Mouse (Mus musculus): Measurements from ENCODE around the gene Hoxb8. TPM values are rescaled to one million over a fixed set of nuclear protein-coding genes. Genes with fewer than 3 reads are reported as not detected.

The Hoxb8 gene
- polyA plus RNA-seq, 1 experiment from 2014 or later: not detected

DNA sequence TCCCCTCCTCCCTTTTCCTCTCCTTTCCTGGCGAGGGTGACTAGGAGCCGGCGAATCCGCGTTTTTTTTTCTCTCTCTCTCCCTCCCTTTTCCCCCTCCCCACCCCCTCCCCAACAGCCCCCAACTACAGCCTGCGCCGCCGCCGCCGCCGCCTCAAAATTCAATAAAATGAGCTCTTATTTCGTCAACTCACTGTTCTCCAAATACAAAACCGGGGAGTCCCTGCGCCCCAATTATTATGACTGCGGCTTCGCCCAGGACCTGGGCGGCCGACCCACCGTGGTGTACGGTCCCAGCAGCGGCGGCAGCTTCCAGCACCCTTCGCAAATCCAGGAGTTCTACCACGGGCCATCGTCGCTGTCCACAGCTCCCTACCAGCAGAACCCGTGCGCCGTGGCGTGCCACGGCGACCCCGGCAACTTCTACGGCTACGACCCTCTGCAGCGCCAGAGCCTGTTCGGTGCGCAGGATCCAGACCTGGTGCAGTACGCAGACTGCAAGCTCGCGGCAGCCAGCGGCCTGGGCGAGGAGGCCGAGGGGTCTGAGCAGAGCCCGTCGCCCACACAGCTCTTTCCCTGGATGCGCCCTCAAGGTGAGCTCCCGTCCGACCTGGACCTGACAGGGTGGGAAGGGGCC, 1.2 kb downstream of the Hoxb8 start:
- ATAC-seq: no peak
- peaks cover 100% of the 10 kb centered on the region for H3K27me3 ChIP-seq (replicated peaks)
- no peak overlapping the region for H3K4me3 ChIP-seq
- H3K36me3 ChIP-seq: no peaks in the 10 kb centered on the region
- no peaks in the 10 kb centered on the region for H3K9me3 ChIP-seq (replicated peaks)
- no peak overlapping the region for H3K9ac ChIP-seq
- peaks cover 5% of the 10 kb centered on the region; the same call in 1 of the 2 replicates for H3K4me1 ChIP-seq
- no peak overlapping the region for H3K27ac ChIP-seq
- peak overlapping the region; percentile 13; the same call in 1 of the 2 replicates for H3K4me2 ChIP-seq
- 1% methylated on average over 49 of the region's 49 CpGs for WGBS (ENCODE audit: insufficient replicate concordance)

DNA sequence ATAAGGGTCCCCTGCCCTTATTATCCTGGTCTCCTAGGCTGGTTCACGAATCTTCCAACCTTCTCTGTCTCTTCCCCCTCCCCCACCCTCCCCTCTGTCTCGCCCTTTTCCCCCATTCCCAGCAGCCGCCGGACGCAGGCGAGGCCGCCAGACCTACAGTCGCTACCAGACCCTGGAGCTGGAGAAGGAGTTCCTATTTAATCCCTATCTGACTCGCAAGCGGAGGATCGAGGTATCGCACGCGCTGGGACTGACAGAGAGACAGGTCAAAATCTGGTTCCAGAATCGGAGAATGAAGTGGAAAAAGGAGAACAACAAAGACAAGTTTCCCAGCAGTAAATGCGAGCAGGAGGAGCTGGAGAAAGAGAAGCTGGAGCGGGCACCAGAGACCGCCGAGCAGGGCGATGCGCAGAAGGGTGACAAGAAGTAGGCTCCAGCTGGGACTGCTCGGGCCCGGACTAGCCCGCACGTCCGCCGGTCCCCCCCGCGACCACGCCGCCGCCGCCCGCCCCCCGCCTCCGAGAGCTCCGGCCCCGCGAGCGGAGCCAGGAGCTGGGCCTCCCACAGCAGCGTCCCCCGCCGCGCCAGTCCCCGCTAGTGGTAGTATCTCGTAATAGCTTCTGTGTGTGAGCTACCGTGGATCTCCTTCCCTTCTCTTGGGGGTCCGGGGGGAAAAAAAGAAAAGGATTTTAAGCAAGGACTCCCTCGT, 2.5 kb downstream of the Hoxb8 start:
- no peak overlapping the region for H3K27ac ChIP-seq
- no peak overlapping the region for H3K9ac ChIP-seq
- peak overlapping the region; percentile 54 for H3K4me2 ChIP-seq
- WGBS (ENCODE audit: insufficient replicate concordance): 2% methylated on average over 49 of the region's 49 CpGs
- H3K36me3 ChIP-seq: no peaks in the 10 kb centered on the region
- no peaks in the 10 kb centered on the region for H3K9me3 ChIP-seq (replicated peaks)
- peaks cover 100% of the 10 kb centered on the region for H3K27me3 ChIP-seq (replicated peaks)
- peak overlapping the region; percentile 19; the same call in 1 of the 2 replicates for H3K4me3 ChIP-seq
- no peak for ATAC-seq
- H3K4me1 ChIP-seq: peaks cover 5% of the 10 kb centered on the region; the same call in 1 of the 2 replicates

DNA sequence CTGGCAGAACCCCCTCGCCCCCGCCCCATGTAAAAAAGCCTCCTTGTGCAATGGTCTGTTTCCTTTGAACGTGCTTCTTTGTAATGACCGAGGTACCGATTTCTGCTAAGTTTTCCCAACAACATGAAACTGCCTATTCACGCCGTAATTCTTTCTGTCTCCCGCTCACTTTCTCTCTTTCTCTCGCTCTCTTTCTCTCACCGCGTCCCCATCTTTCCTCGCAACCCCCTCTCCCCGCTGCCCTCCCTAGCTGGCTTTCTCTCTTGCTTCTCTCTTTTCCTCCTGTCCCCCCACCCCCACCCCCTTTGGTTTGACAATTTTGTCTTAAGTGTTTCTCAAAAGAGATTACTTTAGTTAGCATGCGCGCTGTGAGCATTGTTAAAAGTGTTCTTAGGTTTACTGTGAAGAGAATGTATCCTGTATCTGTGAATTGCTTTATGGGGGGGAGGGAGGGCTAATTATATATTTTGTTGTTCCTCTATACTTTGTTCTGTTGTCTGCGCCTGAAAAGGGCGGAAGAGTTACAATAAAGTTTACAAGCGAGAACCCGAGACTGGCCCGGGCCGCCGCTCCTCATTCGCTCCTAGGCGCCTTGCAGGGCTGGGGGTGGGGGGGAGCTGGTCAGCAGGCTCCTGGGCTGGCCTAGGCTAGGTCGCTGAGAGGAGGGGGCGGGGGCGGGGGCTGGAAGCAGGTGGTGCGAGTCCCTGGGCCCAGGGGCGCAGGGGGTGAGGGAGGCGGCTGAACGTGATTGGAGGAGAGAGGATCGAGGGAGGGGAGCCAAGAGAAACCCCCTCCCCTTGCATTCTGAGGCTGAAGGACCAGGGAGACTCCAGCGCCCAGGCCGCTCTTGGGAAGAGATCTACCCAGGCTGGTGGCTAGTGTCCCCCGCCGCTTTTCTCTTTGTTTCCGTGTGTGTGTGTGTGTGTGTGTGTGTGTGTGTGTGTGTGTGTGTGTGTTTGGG, 3.3 kb downstream of the Hoxb8 start:
- Histone ChIP-seq H3K27me3 (replicated peaks) (peaks cover 100% of the 10 kb centered on the region), H3K4me1 (peaks cover 5% of the 10 kb centered on the region; the same call in 1 of the 2 replicates), H3K4me3 (peak overlapping the region; percentile 19; the same call in 1 of the 2 replicates), H3K9me3 (replicated peaks) (no peaks in the 10 kb centered on the region), H3K4me2 (peak overlapping the region; percentile 55), H3K9ac (no peak overlapping the region), H3K36me3 (no peaks in the 10 kb centered on the region), H3K27ac (no peak overlapping the region)
- WGBS (ENCODE audit: insufficient replicate concordance): 2% methylated on average over 37 of the region's 37 CpGs
- ATAC-seq: no peak

DNA sequence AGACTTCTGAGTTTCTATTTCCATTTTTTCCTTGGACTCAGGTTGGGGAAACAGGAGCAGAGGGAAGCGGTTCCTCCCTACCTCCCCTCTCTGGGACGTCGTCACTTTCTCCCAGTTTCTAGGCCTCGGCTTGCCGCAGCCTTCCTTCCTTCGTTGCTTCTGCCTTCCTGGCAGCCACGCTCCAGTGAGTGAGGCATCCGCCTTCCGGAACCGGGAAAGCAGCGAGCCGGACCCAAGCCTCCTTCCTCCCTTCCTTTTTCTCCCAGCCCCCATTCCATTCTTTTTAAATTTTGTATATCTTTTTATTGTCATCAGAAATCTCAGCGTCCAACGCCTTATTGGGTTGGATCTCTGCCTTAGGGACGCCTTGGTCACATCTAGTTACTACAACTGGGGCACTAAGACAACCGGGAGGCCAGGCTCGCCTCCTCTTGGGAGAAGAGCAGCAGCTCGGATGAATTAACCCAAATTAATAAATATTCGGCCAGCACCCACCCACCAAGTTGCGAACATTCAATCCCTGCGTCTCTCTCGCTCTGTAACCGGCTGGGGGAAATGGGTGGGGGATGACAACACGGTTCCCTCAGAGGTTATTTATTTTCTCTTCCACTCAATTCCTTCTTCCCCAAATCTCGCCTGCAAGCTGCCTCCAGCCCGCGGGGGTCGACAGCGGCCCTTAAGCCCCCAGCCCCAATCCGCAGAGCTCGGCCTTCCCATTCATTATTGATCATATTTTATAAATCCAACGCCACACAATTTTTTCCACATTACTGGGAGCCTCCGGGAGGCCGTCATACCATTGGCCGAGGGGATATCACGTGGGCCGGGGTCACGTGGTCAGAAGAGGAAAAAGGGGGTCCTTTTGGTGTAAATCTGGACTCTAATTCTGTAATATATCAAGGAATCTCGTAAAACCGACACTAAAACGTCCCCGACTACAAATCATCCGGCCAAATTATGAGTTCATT, 4.3 kb downstream of the Hoxb8 start, which contains the start of gene Hoxb7:
Gene Hoxb7 (plus strand): TSS at position 853 of the 968 bp plus-strand sequence.
- 1% methylated on average over 43 of the region's 43 CpGs for WGBS (ENCODE audit: insufficient replicate concordance)
- H3K36me3 ChIP-seq: no peaks in the 10 kb centered on the region
- peak within 1 kb of the TSS; percentile 55 for H3K4me2 ChIP-seq
- H3K4me3 ChIP-seq: peak within 1 kb of the TSS; percentile 38
- H3K9me3 ChIP-seq (replicated peaks): no peaks in the 10 kb centered on the region
- H3K4me1 ChIP-seq: peaks cover 5% of the 10 kb centered on the region; the same call in 1 of the 2 replicates
- no peak for ATAC-seq
- H3K27ac ChIP-seq: no peak within 1 kb of the TSS
- H3K9ac ChIP-seq: no peak within 1 kb of the TSS
- peaks cover 100% of the 10 kb centered on the region for H3K27me3 ChIP-seq (replicated peaks)

DNA sequence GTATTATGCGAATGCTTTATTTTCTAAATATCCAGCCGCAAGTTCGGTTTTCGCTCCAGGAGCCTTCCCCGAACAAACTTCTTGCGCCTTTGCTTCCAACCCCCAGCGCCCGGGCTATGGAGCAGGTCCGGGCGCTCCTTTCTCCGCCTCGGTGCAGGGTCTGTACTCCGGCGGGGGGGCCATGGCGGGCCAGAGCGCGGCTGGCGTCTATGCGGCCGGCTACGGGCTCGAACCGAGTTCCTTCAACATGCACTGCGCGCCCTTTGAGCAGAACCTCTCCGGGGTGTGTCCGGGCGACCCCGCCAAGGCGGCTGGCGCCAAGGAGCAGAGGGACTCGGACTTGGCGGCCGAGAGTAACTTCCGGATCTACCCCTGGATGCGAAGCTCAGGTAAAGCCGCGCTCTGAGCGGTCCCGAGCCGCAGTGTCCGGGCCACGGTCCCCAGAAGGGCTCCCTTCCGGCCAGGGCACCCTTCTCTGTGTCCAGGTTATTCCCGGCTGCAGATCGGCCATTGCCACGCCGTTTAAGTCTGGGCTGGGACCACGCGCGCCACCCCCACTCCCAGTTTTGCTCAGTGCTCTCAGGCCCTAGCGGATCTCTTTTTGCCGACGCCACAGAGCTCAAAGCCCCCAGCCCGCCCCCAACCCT, 5.2 kb downstream of the Hoxb8 start:
- H3K9ac ChIP-seq: no peak overlapping the region
- WGBS (ENCODE audit: insufficient replicate concordance): 1% methylated on average over 55 of the region's 55 CpGs
- no peak overlapping the region for H3K27ac ChIP-seq
- peaks cover 99% of the 10 kb centered on the region for H3K27me3 ChIP-seq (replicated peaks)
- H3K4me3 ChIP-seq: peak overlapping the region; percentile 38
- no peak for ATAC-seq
- no peaks in the 10 kb centered on the region for H3K36me3 ChIP-seq
- peaks cover 5% of the 10 kb centered on the region; the same call in 1 of the 2 replicates for H3K4me1 ChIP-seq
- H3K9me3 ChIP-seq (replicated peaks): no peaks in the 10 kb centered on the region
- H3K4me2 ChIP-seq: peak overlapping the region; percentile 55

DNA sequence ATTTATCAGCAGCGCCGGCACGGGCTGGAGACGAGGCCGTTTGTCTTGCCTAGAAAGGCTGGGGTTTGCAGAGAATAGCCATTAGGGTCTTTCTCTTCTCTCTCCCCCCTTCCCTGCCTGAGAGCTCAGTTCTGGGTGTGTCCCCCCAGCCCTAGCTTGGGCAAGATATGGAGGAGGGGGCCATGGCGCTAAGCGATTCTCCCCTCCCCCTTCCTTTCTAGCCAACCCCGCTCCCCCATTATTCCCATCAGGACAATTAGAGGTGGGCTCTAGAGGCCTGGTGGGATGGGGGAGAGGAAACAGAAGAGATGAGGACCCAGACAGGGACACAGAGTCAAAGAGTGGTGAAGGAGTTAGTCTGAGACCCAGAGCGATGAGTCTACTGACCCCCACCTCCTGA, 5.7 kb downstream of the Hoxb8 start:
- Histone ChIP-seq H3K27me3 (replicated peaks) (peaks cover 99% of the 10 kb centered on the region), H3K4me3 (no peak overlapping the region), H3K36me3 (no peaks in the 10 kb centered on the region), H3K9me3 (replicated peaks) (no peaks in the 10 kb centered on the region), H3K4me1 (peaks cover 5% of the 10 kb centered on the region; the same call in 1 of the 2 replicates), H3K27ac (no peak overlapping the region), H3K9ac (no peak overlapping the region), H3K4me2 (peak overlapping the region; percentile 55)
- no peak for ATAC-seq
- 4% methylated on average over 9 of the region's 9 CpGs for WGBS (ENCODE audit: insufficient replicate concordance)

DNA sequence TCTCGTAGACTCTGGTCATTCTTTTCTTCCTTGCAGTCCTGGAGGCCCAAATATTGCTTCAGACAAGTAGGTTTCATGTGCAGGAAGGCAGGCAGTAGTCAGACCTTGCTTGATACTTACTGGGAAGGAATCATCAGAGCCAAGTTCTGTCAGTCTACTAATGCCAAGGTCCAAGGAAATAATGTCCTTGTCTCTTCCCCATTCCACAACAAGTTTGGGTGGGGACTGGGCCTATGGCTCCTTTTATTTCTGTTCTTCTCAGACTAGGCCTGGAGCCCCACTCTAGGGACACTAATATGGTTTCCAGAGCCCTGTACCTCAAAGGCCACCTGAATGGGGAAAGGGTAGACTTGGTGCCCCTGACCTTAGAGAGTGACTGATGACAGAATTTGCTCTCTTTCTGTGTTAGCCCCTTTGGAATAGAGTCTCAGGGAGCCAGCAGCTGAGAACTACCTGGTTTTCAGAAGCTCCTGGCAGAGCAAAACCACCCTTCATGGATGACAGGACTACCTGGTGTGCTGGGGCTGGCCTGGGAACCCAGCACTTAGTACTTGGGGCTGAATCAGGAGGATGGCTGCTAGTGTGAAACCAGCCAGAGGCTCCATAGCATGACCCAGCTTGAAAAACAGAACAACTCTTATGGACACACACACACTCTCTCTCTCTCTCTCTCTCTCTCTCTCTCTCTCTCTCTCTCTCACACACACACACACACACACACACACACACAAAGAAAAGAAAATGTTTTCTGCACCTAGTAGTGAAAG, 6.9 kb downstream of the Hoxb8 start:
- Histone ChIP-seq H3K4me2 (no peak overlapping the region), H3K4me1 (peaks cover 5% of the 10 kb centered on the region; the same call in 1 of the 2 replicates), H3K9me3 (replicated peaks) (no peaks in the 10 kb centered on the region), H3K36me3 (no peaks in the 10 kb centered on the region), H3K27ac (no peak overlapping the region), H3K9ac (no peak overlapping the region), H3K4me3 (no peak overlapping the region), H3K27me3 (replicated peaks) (peaks cover 99% of the 10 kb centered on the region)
- no peak for ATAC-seq
- WGBS (ENCODE audit: insufficient replicate concordance): 25% methylated on average over 1 of the region's 1 CpGs

DNA sequence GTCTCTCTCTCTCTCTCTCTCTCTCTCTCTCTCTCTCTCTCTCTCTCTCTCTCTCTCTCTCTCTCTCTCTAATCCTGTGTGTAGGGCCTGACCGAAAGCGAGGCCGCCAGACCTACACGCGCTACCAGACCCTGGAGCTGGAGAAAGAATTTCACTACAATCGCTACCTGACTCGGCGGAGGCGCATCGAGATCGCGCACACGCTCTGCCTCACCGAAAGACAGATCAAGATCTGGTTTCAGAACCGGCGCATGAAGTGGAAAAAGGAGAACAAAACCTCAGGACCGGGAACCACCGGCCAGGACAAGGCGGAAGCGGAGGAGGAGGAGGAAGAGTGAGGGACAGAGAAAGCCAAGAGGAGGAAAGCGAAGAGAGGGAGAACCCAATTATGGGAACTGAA, 7.6 kb downstream of the Hoxb8 start:
- 11% methylated on average over 21 of the region's 21 CpGs for WGBS (ENCODE audit: insufficient replicate concordance)
- Histone ChIP-seq H3K9me3 (replicated peaks) (no peaks in the 10 kb centered on the region), H3K27me3 (replicated peaks) (peaks cover 99% of the 10 kb centered on the region), H3K4me3 (no peak overlapping the region), H3K9ac (no peak overlapping the region), H3K27ac (no peak overlapping the region), H3K4me1 (peaks cover 9% of the 10 kb centered on the region; the same call in 1 of the 2 replicates), H3K4me2 (no peak overlapping the region), H3K36me3 (no peaks in the 10 kb centered on the region)
- no peak for ATAC-seq

DNA sequence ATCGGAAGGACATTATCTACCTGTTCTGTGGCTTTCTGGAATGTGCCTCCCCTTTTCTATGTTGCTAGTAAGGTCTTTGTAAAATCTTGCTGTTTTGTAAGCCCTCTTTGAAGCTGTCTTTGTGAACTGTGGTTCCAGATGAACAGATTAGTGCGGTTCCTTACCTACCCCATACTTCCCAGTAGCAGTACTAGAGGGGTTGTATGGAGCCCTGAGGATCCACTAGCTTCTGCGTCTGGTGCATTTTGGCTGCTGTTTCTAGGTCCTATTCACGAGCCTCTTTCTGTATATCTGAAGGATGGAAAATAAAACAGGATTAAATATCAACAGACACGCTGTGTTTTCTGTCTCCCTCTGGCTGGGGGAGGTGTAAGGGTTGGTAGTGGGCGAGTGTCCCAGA, 8.1 kb downstream of the Hoxb8 start:
- Histone ChIP-seq H3K4me1 (peaks cover 12% of the 10 kb centered on the region; the same call in 1 of the 2 replicates), H3K4me3 (no peak overlapping the region), H3K4me2 (no peak overlapping the region), H3K27ac (no peak overlapping the region), H3K9ac (no peak overlapping the region), H3K27me3 (replicated peaks) (peaks cover 99% of the 10 kb centered on the region), H3K36me3 (no peaks in the 10 kb centered on the region), H3K9me3 (replicated peaks) (no peaks in the 10 kb centered on the region)
- no peak for ATAC-seq
- 22% methylated on average over 6 of the region's 6 CpGs for WGBS (ENCODE audit: insufficient replicate concordance)

All from liver, embryonic 12.5 days (tissue).